Mouse (Mus musculus) stomach, embryonic 15.5 days (tissue): Measurements from ENCODE around the gene Zfp109. TPM values are rescaled to one million over a fixed set of nuclear protein-coding genes. Genes with fewer than 3 reads are reported as not detected.
"Not testable (repeated sequence)": the region's sequence is repeated elsewhere in the genome, so short reads cannot be mapped to it uniquely, and the experiment has no call there.

Experiments
- ATAC-seq: fragments of 200-750 bp; cut with Nextera tagmentation; 2 replicates; pipeline ENCODE4 v1.8.0; 2017; ENCODE audit warnings: low read depth, moderate number of reproducible peaks, moderate TSS enrichment; ENCODE audit not compliant: insufficient read depth, low FRiP score
- H3K27ac ChIP-seq: fragments of 300-500 bp; sonication (generic); 2 replicates; pipeline ENCODE4 v1.5.1; 2015; ENCODE audit warnings: mild to moderate bottlenecking, inconsistent platforms
- H3K27me3 ChIP-seq: fragments of 300-500 bp; sonication (generic); replicated peaks from 2 replicates; pipeline ENCODE4 v1.6.1; 2015; ENCODE audit warnings: inconsistent platforms
- H3K36me3 ChIP-seq: fragments of 300-500 bp; sonication (generic); 2 replicates; pipeline ENCODE4 v1.6.1; 2015; ENCODE audit warnings: inconsistent platforms
- H3K4me1 ChIP-seq: fragments of 300-500 bp; sonication (generic); 2 replicates; pipeline ENCODE4 v1.6.1; 2015; ENCODE audit warnings: inconsistent platforms
- H3K4me2 ChIP-seq: fragments of 300-500 bp; sonication (generic); 2 replicates; pipeline ENCODE4 v1.6.1; 2015; ENCODE audit warnings: mild to moderate bottlenecking, inconsistent platforms
- H3K4me3 ChIP-seq: fragments of 300-500 bp; sonication (generic); replicated peaks from 2 replicates; pipeline ENCODE4 v1.5.1; 2015; ENCODE audit warnings: inconsistent platforms
- H3K9ac ChIP-seq: fragments of 300-500 bp; sonication (generic); 2 replicates; pipeline ENCODE4 v1.6.1; 2015; ENCODE audit warnings: inconsistent platforms
- H3K9me3 ChIP-seq: fragments of 300-500 bp; sonication (generic); 2 replicates; pipeline ENCODE4 v1.6.1; 2016; ENCODE audit warnings: inconsistent platforms
- WGBS: fragments of 180-500 bp; shearing (Covaris S2); methylation state at CpG from one replicate; pipeline ENCODE4 v1.1.7; 2015; 5-methylcytosine and 5-hydroxymethylcytosine counted together
- polyA plus RNA-seq: library from polyadenylated mRNA; unstranded; fragments of >200 nt; fragmentation: Nextera tagmentation; extraction: Ambion mirVana; gene quantifications from 2 replicates; pipeline ENCODE4 v1.2.1, GENCODE M21; 2015

Gene Zfp109
- 5.1 and 5.6 TPM in 2 replicates for polyA plus RNA-seq

GRCm38 (mm10) chr7:24237040-24237791, at the start of gene Zfp109:
Gene Zfp109 (minus strand): TSS chr7:24237560.
- H3K27ac ChIP-seq = no peak within 1 kb of the TSS
- H3K9ac ChIP-seq = peak within 1 kb of the TSS; percentile 65; the same call in 1 of the 2 replicates
- peak within 1 kb of the TSS; percentile 67 for H3K4me2 ChIP-seq
- no peaks in the 10 kb centered on the region for H3K4me1 ChIP-seq
- WGBS = 4% methylated on average over 28 of the region's 28 CpGs
- H3K36me3 ChIP-seq = peaks cover 5% of the 10 kb centered on the region; the same call in 1 of the 2 replicates
- H3K27me3 ChIP-seq = no peaks in the 10 kb centered on the region
- ATAC-seq = peak; percentile 85
- no peaks in the 10 kb centered on the region for H3K9me3 ChIP-seq
- H3K4me3 ChIP-seq = peak within 1 kb of the TSS; percentile 87

- no peaks in the 10 kb centered on the region for H3K27me3 ChIP-seq
- H3K27ac ChIP-seq = no peak overlapping the region
- WGBS = 81% methylated on average over 4 of the region's 4 CpGs
- no peak overlapping the region for H3K4me3 ChIP-seq
- H3K9me3 ChIP-seq = no peaks in the 10 kb centered on the region
- no peak overlapping the region for H3K4me2 ChIP-seq
- no peaks in the 10 kb centered on the region for H3K4me1 ChIP-seq
- H3K9ac ChIP-seq = no peak overlapping the region
- no peak for ATAC-seq
- peaks cover 24% of the 10 kb centered on the region for H3K36me3 ChIP-seq
Observed at GRCm38 (mm10) chr7:24286916-24287315, 49.6 kb upstream of the Zfp109 start.

- 50% methylated on average over 4 of the region's 4 CpGs for WGBS
- Histone ChIP-seq H3K9me3 (no peaks in the 10 kb centered on the region), H3K27ac (no peak overlapping the region), H3K27me3 (no peaks in the 10 kb centered on the region), H3K4me2 (no peak overlapping the region), H3K4me3 (no peak overlapping the region), H3K36me3 (peaks cover 16% of the 10 kb centered on the region), H3K4me1 (no peaks in the 10 kb centered on the region), H3K9ac (no peak overlapping the region)
- no peak for ATAC-seq
Observed at GRCm38 (mm10) chr7:24286090-24286489, 48.7 kb upstream of the Zfp109 start.

GRCm38 (mm10) chr7:24280858-24281145, 43.4 kb upstream of the Zfp109 start:
- Histone ChIP-seq H3K4me1 (no peaks in the 10 kb centered on the region), H3K9me3 (no peaks in the 10 kb centered on the region), H3K4me2 (no peak overlapping the region), H3K27me3 (no peaks in the 10 kb centered on the region), H3K27ac (no peak overlapping the region), H3K36me3 (no peaks in the 10 kb centered on the region), H3K4me3 (no peak overlapping the region), H3K9ac (no peak overlapping the region)
- no peak for ATAC-seq
- 52% methylated on average over 4 of the region's 4 CpGs for WGBS

GRCm38 (mm10) chr7:24280031-24280857, 42.9 kb upstream of the Zfp109 start:
- ATAC-seq = no peak
- no peaks in the 10 kb centered on the region for H3K36me3 ChIP-seq
- no peak overlapping the region for H3K4me3 ChIP-seq
- no peaks in the 10 kb centered on the region for H3K4me1 ChIP-seq
- no peak overlapping the region for H3K9ac ChIP-seq
- no peaks in the 10 kb centered on the region for H3K27me3 ChIP-seq
- WGBS = 50% methylated on average over 10 of the region's 10 CpGs
- no peak overlapping the region for H3K4me2 ChIP-seq
- H3K27ac ChIP-seq = no peak overlapping the region
- no peaks in the 10 kb centered on the region for H3K9me3 ChIP-seq

- H3K4me1 ChIP-seq, H3K9me3 ChIP-seq: not testable (repeated sequence)
- WGBS = 87% methylated on average over 3 of the region's 3 CpGs
Observed at GRCm38 (mm10) chr7:24278771-24279170, 41.4 kb upstream of the Zfp109 start.

GRCm38 (mm10) chr7:24274456-24274855, 37.1 kb upstream of the Zfp109 start:
- H3K36me3 ChIP-seq = peaks cover 9% of the 10 kb centered on the region; the same call in 1 of the 2 replicates
- WGBS = 89% methylated on average over 4 of the region's 4 CpGs
- H3K4me3 ChIP-seq = no peak overlapping the region
- ATAC-seq = no peak
- no peak overlapping the region for H3K9ac ChIP-seq
- H3K4me2 ChIP-seq = no peak overlapping the region
- H3K27me3 ChIP-seq = no peaks in the 10 kb centered on the region
- H3K27ac ChIP-seq = no peak overlapping the region
- 0 out of 2 replicates have a peak, but pooled peaks cover 5% of the 10 kb centered on the region for H3K4me1 ChIP-seq
- no peaks in the 10 kb centered on the region for H3K9me3 ChIP-seq

More at GRCm38 (mm10) chr7:24278771-24279170, 41.4 kb upstream of the Zfp109 start:
- not testable (repeated sequence) for H3K36me3 ChIP-seq, H3K4me2 ChIP-seq, H3K4me3 ChIP-seq, H3K9ac ChIP-seq, H3K27me3 ChIP-seq, H3K27ac ChIP-seq, ATAC-seq

- 91% methylated on average over 6 of the region's 6 CpGs for WGBS
- no peaks in the 10 kb centered on the region for H3K27me3 ChIP-seq
- no peak for ATAC-seq
- no peak overlapping the region for H3K4me3 ChIP-seq
- no peak overlapping the region for H3K4me2 ChIP-seq
- H3K4me1 ChIP-seq = 0 out of 2 replicates have a peak, but pooled peaks cover 5% of the 10 kb centered on the region
- no peaks in the 10 kb centered on the region for H3K9me3 ChIP-seq
- no peak overlapping the region for H3K27ac ChIP-seq
- no peak overlapping the region for H3K9ac ChIP-seq
- H3K36me3 ChIP-seq = peaks cover 9% of the 10 kb centered on the region; the same call in 1 of the 2 replicates
Observed at GRCm38 (mm10) chr7:24271191-24271590, 33.8 kb upstream of the Zfp109 start.

GRCm38 (mm10) chr7:24270288-24270672, 32.9 kb upstream of the Zfp109 start, which contains the start of gene Zfp93:
Gene Zfp93 (plus strand): TSS chr7:24270420.
- peak within 1 kb of the TSS; percentile 89 for H3K4me2 ChIP-seq
- no peaks in the 10 kb centered on the region for H3K27me3 ChIP-seq
- H3K9ac ChIP-seq = peak within 1 kb of the TSS; percentile 65; the same call in 1 of the 2 replicates
- H3K36me3 ChIP-seq = peaks cover 9% of the 10 kb centered on the region; the same call in 1 of the 2 replicates
- WGBS = 1% methylated on average over 12 of the region's 12 CpGs
- H3K9me3 ChIP-seq = no peaks in the 10 kb centered on the region
- H3K4me1 ChIP-seq = 0 out of 2 replicates have a peak, but pooled peaks cover 5% of the 10 kb centered on the region
- ATAC-seq = peak; percentile 85
- H3K4me3 ChIP-seq = peak within 1 kb of the TSS; percentile 76
- peak within 1 kb of the TSS; percentile 72; the same call in 1 of the 2 replicates for H3K27ac ChIP-seq

GRCm38 (mm10) chr7:24269667-24270287, 32.4 kb upstream of the Zfp109 start:
- Histone ChIP-seq H3K36me3 (peaks cover 4% of the 10 kb centered on the region; the same call in 1 of the 2 replicates), H3K4me3 (peak overlapping the region; percentile 76), H3K27ac (no peak overlapping the region), H3K27me3 (no peaks in the 10 kb centered on the region), H3K9me3 (no peaks in the 10 kb centered on the region), H3K4me1 (0 out of 2 replicates have a peak, but pooled peaks cover 5% of the 10 kb centered on the region), H3K4me2 (peak overlapping the region; percentile 89), H3K9ac (no peak overlapping the region)
- 0 out of 2 replicates have a peak, but pooled peaks have one; percentile 48 for ATAC-seq
- 34% methylated on average over 7 of the region's 7 CpGs for WGBS

GRCm38 (mm10) chr7:24269256-24269655, 31.9 kb upstream of the Zfp109 start:
- no peak for ATAC-seq
- Histone ChIP-seq H3K27ac (no peak overlapping the region), H3K9ac (no peak overlapping the region), H3K4me2 (no peak overlapping the region), H3K27me3 (no peaks in the 10 kb centered on the region), H3K36me3 (0 out of 2 replicates have a peak, but pooled peaks cover under 1% of the 10 kb centered on the region), H3K4me3 (no peak overlapping the region), H3K9me3 (no peaks in the 10 kb centered on the region), H3K4me1 (0 out of 2 replicates have a peak, but pooled peaks cover 5% of the 10 kb centered on the region)
- WGBS = 72% methylated on average over 3 of the region's 3 CpGs
